Mouse (Mus musculus): Measurements from ENCODE around the gene Acsl5.

- no peak for TF ChIP-seq CTCF (IDR thresholded peaks at IDR 0.05; ENCODE audit: low read depth, low read length)
- TF ChIP-seq TAL1 (conservative IDR thresholded peaks at IDR 0.05; ENCODE audit: low read depth, low read length) = no peak
- TF ChIP-seq GATA1 (IDR thresholded peaks at IDR 0.05; ENCODE audit: borderline replicate concordance, low read length) = no peak
Measured at GRCm38 (mm10) chr19:55253570-55254441, 2.1 kb downstream of the Acsl5 start.
